Mouse (Mus musculus): Measurements from ENCODE around the gene Coch.
A peak's percentile ranks its signal among the peaks of the same experiment; 100 is the strongest.
"Not testable (repeated sequence)": the region's sequence is repeated elsewhere in the genome, so short reads cannot be mapped to it uniquely, and the experiment has no call there.

Gene Coch

DNA sequence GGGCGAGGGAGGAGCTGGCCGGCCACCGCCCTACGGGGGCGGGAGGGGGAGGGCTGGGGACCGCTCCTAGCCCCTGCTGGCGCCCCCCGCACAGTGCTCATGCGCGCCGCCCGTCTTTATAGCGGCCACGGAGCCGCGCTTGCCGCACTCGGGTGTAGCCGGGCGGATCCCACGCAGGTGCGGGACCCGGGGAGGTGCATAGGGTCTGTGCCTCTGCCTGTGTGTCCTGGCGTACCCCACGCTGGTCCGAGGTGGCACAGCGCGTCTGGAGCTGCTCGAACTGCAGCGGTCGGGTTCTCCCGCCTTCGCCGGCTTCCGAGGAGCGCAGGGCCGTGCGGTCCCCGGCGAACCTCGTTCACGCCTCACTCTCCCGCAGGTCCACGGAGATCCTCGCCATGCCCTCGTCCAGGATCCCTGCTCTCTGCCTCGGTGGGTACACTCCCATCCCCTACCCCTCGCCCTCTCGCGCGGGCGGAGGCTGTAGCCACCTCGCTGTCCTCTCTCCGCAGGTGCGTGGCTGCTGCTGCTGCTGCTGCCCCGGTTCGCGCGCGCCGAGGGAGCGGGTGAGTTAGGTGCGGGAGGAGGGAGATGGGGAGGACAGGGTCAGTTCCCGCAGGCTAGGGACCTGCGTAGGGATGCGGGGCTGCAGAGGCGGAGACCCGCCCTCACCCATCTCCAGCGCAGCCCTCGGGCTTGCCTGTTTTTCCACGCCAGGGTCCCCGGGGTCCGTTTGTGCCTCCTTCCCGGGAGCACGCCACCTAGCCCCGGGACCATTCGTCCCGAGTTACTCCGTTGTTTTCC, at the start of gene Coch:
Coch (plus strand) TSS at position 113 of the 801 bp plus-strand sequence.
- peak; percentile 49 for DNase-seq

DNA sequence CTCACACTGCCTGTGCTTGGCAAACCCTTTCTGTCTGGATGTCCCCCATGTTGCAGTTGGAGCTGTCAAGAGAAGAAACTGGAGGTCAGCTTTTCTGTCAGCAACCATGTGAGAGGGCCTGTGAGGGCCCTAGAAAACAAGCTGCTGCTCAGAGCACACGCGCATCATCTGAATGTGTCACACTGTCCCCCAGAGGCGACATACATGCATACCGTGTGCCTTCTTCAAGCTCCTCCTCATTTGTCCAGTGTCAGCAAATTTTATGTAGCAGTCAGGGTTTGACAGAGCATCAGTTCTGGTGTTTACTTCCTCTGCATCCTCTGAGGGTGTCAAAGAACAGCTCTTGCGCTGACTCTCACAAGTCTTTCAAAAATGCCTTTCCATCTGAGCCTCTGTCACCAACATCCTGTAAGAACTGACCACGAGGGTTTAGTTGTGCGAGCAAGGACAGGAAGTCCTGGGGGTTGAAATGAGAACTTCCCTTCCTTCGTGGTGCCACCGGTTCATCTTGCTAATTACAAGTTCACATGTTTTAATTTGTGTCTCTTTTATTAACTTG, 49.7 kb upstream of the Coch start:
- no peak for DNase-seq

DNA sequence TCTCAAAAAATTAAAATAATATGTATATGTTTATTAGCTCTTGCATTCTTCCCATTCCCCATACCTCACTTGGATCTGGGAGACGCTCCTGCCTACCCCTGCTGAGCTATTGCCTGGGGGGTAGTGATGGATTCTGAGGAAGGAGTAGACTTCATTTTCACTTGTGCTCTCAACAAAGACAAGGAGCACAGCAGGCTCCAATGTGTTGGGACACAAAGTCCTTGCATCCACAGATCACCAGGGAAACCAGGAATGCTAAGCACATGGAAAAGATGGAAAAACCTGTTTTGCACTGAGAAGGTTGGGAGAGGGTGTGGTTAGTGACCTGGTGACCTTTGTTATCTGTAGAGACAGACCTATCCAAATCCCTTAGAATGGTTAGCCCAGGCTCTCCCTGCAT, 38.1 kb upstream of the Coch start:
- DNase-seq: no peak

DNA sequence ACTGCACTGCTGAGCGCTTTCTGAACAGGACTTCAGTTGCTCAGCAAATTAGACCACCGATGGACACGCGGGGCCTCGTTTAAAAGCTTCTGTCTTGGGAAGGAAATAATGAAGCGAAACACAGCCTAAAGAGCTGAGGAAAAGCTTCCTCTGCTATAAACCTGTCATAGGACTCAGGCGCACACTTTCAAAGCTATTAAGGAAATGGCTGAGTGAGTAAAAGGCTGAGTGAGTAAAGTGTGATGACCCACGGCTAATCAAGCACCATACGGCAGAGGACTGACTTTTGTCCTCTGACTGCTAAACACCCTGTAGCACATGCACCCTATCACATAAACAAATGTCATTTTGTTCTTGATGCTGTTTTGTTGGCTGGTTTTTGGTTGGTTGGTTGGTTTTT, 31.7 kb upstream of the Coch start:
- no peak for DNase-seq

DNA sequence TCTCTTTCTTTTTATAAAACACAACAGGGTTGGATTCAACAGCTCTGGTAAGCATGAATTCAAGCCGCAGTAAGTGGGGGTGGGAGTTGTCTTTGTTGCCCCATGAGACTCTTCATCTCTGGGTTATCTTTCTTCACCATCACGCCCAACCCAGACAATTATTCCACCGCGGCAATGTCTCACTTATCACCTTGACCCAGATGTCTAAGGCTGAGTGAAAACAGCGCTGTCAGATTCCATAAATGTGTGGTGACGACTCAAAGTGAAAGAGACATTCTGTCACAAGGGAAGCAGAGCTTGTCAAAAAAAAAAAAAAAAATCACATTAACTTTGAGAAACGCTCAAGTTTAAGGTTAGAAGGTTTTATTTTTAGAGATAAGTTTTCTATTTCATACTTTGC, 25.9 kb upstream of the Coch start:
- DNase-seq: no peak

DNA sequence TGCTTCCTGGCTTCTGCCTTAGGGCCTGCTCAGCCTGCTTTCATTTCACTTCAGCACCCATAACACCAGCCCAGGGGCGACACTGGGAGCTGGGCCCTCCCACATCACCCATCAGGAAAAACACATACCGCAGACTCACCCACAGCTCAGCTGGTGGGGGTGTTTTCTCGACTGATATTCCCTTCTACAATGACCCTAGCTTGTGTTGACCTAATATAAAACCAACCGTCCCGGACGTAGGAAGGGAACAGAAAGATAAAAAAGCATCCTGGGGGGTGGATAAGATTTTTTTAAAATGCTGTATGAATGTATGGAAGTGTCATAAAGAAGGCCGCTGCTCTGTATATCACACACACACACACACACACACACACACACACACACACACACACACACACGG, 23.7 kb upstream of the Coch start:
- DNase-seq: no peak

DNA sequence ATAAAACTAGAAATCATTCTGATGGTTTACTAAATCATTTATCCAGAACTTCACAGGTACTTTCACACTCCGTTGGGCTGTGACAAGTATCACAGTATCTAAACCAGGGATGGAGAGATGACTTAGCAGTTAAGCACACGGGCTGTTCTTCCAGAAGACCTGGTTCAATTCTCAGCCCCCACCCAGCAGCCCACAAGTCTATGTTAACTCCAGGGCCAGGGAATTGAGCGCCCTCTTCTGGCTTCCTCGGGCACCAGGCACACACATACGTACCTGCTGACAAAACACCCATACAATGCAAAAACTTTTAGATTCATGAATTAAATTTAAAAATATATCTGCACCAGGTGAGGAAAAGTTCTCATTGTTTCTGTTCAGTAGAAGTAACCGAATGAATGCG, 23.2 kb upstream of the Coch start:
- no peak for DNase-seq

DNA sequence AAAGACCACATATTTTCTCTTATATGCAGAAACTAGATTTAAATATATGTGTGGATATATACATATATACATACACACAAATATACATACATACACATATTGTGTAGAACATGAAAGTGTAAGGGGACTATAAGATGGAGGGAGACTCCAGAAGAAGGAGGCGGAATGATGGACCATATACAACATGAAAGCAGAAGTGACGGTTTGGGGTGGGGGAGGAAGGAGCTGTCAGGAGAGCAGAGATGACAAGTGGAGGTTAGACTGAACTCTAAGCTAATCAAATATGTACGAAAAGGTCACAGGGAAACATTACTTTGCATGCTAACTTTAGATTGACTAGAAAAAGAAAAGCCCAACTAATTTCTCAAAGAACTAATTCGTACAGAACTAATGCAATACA, 20.5 kb upstream of the Coch start:
- no peak for DNase-seq

DNA sequence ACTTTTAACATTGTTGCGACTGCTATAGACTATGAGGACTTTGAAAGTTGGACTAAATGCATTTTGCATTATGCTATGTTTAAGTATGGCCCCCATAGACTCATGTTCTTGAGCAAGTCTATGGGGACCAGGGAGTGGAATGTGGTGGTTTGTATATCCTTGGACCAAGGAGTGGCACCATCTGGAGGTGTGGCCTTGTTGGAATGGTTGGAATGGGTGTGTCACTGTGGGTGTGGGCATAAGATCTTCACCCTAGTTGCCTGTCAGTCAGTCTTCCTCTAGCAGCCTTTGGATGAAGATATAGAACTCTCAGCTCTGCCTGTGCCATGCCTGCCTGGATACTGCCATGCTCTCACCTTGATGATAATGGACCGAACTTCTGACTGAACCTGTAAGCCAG, 15.3 kb upstream of the Coch start:
- not testable (repeated sequence) for DNase-seq

DNA sequence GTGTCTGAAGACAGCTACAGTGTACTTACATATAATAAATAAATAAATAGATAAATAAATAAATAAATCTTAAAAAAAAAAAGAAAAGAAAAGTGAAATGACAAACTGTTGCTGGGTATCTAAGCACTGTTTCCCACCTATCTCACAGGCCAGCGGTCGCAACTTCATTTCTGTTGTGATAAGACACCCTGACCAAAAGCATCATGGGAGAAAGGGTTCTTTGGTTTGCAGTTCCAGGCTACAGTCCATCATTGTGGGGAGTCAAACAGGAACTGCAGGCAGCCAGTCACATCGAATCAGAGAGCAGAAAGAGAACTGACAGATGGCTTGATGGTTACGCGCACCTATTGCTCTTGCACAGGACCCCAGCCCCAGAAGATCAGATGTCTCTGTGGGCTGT, 3.9 kb upstream of the Coch start:
- DNase-seq: no peak

DNA sequence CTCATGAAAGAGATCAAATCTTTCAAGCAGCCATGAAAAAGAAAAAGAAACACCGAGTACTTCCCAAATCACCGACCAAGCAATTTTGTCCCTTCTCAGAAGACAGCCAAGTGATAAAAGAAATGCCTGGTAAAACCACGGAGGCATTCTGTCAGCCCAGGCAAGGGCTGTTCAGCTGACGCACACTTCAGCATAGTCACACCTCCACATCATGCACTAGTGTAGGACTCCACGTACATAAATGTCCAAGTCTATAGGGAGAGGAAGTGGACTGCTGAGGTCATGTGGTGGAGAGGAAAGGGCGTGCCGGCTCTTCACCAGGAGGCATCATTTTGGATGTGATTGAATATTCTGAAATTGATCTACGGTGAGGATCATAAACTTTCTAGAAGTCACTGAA, 1.2 kb upstream of the Coch start:
- no peak for DNase-seq

DNA sequence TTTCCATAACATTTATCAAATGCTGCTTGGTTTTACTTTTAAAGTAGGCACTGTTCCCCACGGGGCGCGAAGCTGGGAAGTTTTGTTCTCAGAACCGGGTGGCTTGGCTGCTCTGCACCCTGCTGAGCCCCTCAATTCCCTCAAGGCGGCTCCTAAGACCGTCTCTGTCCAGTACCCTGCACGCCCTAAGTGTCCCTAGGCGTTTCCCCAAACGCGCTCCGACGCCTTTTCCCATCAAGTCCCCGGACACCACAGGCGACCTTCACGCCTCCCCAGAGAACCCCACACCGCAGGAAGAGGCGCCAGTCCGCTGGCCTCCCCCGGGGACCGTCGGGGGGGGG, 283 bp upstream of the Coch start:
- no peak for DNase-seq

DNA sequence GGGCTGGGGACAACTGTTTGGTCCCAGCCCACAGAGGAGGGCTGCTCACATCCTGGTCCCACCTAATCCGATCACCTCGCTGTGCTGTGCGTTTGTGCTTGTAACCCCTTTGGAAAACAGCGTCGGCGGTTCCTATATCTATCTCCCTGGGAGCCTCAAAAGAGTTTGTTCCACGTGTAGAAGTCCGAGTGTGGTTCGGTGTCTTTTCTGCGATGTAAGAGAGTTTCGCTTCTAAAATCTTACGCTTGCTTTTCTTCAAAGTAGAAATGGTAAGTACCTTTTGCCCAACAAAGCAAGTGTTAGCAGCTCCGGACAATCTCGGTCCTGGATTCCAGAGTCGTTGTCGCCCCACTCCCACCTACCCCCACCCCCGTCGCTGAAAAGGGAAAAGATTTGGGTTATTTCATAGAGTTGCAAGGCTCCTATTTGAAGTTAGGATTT, 909 bp downstream of the Coch start:
- DNase-seq: no peak

DNA sequence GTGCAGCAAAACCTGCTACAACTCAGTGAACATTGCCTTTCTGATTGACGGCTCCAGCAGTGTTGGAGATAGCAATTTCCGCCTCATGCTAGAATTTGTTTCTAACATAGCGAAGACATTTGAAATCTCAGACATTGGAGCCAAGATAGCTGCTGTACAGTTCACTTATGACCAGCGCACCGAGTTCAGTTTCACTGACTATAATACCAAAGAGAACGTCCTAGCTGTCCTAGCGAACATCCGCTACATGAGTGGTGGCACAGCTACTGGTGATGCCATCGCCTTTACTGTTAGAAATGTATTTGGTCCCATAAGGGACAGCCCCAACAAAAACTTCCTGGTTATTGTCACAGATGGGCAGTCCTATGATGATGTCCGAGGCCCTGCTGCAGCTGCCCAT, 10.2 kb downstream of the Coch start:
- no peak for DNase-seq

DNA sequence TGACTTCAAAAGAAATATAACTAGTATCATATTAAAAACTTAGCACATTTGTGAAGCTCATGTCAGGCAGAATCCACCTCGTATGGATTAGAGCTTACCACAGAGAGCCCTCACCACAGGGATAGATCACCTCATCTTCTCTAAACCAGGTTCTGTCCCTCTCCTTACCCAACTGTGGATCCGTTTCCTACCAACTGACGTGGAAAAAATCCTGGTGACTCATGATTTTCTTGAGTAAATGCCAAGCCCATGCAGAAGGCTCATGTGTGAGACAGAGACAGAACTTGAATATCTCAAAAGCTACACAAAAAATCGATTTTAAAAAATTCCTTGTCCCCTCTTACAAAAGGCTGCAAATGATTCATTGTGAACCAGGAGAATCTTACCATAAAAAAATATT, 13.0 kb downstream of the Coch start:
- no peak for DNase-seq

DNA sequence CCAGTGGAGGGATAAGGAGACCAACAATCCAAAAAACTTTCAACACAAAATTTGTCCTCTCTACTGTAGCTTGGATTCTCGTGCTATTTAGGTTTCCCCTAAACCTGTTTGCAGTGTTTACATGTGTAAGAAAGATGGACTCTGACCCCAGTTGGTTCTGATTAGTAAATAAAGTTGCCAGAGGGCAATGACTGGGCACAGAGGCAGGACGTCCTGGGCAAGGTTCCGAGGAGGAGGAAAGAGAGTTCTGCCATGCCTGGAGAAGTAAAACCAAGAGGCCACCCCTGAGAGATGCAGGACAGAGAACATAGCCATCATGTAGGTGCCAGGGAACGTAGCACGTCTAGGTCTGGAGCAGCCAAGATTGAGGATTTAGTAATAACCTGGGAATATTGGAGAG, 19.2 kb downstream of the Coch start:
- no peak for DNase-seq

DNA sequence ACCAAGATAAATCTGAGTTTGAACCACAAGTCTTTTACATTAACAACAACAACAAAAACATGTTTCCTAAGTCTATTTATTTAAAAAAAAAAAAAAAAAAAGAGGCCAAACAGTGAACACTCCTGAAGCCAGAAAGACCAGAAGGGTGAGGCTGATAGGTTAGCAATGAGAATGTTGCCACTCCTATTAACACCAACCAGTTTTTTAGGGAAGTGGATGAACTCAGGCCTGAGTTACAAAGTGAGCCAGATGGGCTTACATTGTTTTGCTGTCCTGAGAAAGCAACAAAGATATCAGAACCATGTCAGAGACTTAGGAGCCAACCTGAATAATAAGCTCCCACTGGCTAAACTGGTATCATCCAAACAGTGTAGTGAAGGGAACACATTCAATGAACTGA, 27.4 kb downstream of the Coch start:
- DNase-seq: no peak

DNA sequence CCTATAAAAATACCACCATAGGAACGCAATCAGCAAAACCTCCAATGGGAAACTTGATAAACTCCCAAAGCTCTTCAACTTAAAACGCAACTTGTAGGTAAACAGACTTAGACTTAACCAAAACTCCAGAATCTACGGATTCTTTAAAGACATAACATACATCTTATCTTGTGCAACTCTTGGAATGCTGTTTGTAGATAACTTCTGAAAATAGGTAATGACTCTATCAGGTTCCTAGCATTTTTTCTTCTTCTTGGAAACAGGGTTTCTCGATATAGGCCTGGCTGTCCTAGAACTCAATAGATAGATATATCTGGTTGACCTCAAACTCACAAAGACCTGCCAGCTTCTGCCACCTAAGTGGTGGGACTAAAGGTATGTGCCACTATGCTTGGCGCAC, 28.0 kb downstream of the Coch start:
- DNase-seq: no peak

DNA sequence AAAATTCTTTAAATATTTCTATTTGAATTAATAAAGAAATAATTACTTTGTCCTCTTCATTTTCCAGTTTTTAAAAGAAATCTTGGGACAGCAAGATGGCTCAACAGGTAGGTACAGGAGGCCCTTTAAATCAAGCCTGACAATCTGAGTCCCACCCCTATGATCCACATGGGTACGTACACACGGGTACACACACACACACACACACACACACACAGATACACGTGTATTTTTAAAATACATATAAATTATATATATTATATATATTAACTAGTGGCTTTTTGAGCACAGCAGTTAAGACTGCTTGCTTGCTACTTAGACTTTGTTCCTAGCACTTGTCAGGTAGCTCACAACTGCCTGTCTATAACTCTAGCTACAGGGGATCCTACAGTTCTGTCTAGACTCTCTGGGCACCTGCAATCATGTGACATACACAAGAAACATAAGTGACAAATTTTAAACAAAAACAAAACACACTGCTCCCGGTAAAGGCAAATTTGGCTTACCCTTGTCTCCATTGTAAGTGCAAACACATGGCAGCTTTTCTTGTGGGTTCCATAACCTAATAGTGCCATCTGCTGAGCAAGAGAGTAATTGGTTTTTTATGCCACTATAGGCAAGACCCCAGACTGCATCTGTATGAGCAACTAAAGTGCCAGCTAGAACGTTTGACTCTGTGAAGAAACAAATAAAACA, 29.7 kb downstream of the Coch start:
- DNase-seq: no peak

DNA sequence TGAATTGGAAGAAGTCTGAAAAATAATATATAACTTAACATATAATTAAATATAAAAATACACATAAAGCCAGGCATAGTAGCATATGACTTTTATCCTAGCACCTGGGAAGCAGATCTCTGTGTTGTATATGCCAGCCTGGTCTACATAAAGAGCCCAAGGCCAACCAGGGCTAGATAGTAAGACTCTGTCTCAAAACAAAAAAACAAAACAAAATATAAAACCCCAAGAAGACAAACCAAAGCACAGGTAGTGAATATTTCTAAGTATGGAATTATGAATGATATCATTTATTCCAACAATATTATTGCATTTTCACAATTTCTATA, 30.2 kb downstream of the Coch start:
- DNase-seq: no peak

DNA sequence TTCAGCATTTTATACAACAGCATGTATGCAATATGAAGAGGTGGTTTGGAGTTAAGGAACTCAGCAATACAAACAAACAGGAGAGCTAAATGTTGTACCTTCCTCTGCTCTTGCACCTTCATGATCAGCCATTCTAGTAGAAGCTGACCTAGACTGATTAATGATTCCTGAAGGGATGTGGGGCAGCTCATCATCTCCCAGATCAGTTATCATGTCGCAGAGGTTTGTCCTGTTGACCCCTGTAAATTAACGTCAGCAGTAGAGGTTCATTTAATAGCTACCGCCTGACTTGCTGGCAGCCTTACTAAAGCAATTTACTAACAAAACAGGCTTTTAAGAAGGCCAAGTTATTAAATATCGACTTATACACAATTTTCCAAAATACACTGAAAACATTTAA, 40.3 kb downstream of the Coch start:
- DNase-seq: no peak

DNA sequence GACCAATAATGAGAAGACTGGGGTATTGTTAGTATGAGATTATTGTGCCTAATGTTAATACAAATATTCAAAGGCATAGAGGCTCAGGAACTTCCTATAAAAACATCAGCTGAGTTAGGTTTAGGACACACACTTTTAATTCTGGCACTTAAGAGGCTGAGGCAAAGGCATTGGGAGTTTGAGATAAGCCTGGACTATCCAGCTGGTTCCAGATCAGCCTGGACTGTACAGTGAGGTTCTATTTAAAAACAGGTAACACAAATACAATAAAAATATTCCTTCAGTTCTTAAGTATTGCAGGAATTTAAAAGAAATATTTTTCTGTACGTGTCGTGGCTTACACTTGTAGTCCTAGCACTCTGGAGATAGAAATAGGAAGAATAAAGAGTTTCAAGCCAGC, 43.1 kb downstream of the Coch start:
- no peak for DNase-seq

DNA sequence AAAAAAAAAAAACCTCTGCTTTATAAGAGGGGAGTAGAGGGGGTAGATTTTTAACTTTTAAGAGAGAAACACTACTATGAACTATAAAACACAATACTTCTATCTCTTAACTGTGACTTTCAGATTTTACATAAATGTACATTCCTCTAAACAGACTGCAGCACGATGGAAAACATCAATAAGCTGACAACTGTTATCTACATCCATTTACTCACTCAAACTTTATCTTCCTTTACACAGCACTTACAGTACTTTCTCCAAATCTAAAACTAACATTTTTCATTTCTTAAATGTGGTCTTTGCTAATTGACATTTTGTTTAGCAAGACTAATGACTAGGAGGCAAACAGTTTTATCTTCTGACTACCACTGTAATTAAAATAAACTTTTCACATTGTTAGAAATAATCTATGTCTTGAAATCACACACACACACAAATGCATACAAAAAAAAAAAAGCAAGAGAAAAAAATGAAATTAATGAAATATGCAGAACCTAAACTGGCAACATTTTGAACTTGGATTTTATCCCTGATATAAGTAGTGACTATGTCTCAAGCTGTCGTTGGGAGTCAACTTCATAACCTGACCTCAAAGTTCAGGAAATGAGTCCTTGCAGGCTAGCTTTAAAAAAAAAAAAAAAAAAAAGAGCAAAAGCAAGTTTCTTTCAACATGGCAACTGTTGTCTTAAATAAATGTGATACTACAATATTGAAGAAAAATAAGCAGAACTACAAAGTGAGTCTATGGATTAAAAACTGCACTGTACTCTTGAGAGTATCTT, 43.7 kb downstream of the Coch start:
- DNase-seq: no peak

DNA sequence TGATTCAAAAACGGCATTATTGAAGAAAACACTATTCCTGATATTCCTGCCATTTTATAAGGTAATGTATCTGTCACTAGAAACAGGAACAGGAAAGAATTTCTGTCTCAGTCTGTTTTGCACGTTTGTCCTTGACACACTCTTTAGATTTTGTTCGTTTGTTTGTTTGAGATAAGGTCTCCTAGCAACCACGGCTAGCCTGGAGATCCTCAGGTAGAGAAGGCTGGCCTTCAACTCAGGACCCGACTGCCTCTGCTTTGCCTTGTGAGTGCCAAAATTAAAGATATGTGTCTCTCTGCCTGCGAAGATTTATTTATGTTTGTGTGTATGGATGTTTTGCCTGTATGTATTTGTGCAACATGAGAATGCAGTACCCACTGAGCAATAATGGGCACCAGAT, 48.7 kb downstream of the Coch start:
- DNase-seq: no peak

Data from right cerebral cortex, postnatal 4 days (tissue).